ENCODE assay signal across 8 mouse cellular contexts in genomic region chr16:44139536-44140185, GRCm38 (mm10). TPM values are rescaled to one million over a fixed set of nuclear protein-coding genes. Genes with fewer than 3 reads are reported as not detected.
A peak's percentile ranks its signal among the peaks of the same experiment; 100 is the strongest.
DNase-seq lines count a peak whose midpoint lies in the region; ATAC-seq lines count a peak whose summit lies in the region.

Gene Atp6v1a (minus strand): TSS chr16:44139705.
Gene Naa50 (plus strand): TSS chr16:44139830.

- peaks cover 22% of the 10 kb centered on the region for H3K4me1 ChIP-seq in forebrain, embryonic 10.5 days
- peaks cover 13% of the 10 kb centered on the region for H3K4me1 ChIP-seq in heart, embryonic 16.5 days (ENCODE audit: control insufficient read depth, insufficient read depth, low read length)
- H3K4me1 ChIP-seq in neural tube, embryonic 15.5 days = peaks cover 27% of the 10 kb centered on the region

- peak; percentile 87 to 88 for DNase-seq in CD8-positive naive resting alpha-beta T cell, adult 2 months (ENCODE audit: low read depth in 2 of 2, low spot score in 2 of 2)
- peak; percentile 78 for DNase-seq in c-Kit-positive CD71-negative TER-119-negative erythroid progenitor cells, embryonic 14.5 days (ENCODE audit: low read depth)
- DNase-seq in forebrain, embryonic 10.5 days (ENCODE audit: extremely low spot score, low spot score) = peak; percentile 89
- peak; percentile 95 to 96 for DNase-seq in kidney, postnatal 4 days
- DNase-seq in lung, adult 18-20 months = peak; percentile 89 to 90
- peak; percentile 91 for DNase-seq in testis, postnatal 14 days (ENCODE audit: low spot score)

- peak within 1 kb of the TSS; percentile 97 for H3K27ac ChIP-seq in forebrain, embryonic 10.5 days
- H3K27ac ChIP-seq in heart, embryonic 16.5 days (ENCODE audit: low read length) = peak within 1 kb of the TSS; percentile 98
- peak within 1 kb of the TSS; percentile 98 for H3K27ac ChIP-seq in neural tube, embryonic 15.5 days (replicated peaks)

- peaks cover under 1% of the 10 kb centered on the region; the same call in 1 of the 2 replicates for H3K36me3 ChIP-seq in forebrain, embryonic 10.5 days (replicated peaks)
- H3K36me3 ChIP-seq in heart, embryonic 16.5 days (ENCODE audit: control insufficient read depth, insufficient read depth) = peaks cover under 1% of the 10 kb centered on the region; the same call in 1 of the 2 replicates
- H3K36me3 ChIP-seq in neural tube, embryonic 15.5 days = no peaks in the 10 kb centered on the region

- peak; percentile 92 for ATAC-seq in heart, embryonic 16.5 days (replicated peaks; ENCODE audit: extremely low read depth, insufficient read depth, low FRiP score)
- peak; percentile 89 for ATAC-seq in neural tube, embryonic 15.5 days (ENCODE audit: low FRiP score)

- H3K9ac ChIP-seq in heart, embryonic 16.5 days (ENCODE audit: low read length) = peak within 1 kb of the TSS; percentile 79
- H3K9ac ChIP-seq in neural tube, embryonic 15.5 days (replicated peaks) = peak within 1 kb of the TSS; percentile 95

- WGBS in forebrain, embryonic 10.5 days = under 1% methylated on average over 62 of the region's 71 CpGs
- under 1% methylated on average over 68 of the region's 71 CpGs for whole genome bisulfite sequencing in heart, embryonic 16.5 days
- WGBS in neural tube, embryonic 15.5 days = under 1% methylated on average over 69 of the region's 71 CpGs

- H3K9me3 ChIP-seq in forebrain, embryonic 10.5 days = no peaks in the 10 kb centered on the region
- no peaks in the 10 kb centered on the region for H3K9me3 ChIP-seq in heart, embryonic 16.5 days (replicated peaks; ENCODE audit: control insufficient read depth, low read length)
- no peaks in the 10 kb centered on the region for H3K9me3 ChIP-seq in neural tube, embryonic 15.5 days (replicated peaks)

- H3K4me2 ChIP-seq in heart, embryonic 16.5 days (ENCODE audit: low read depth, low read length) = peak within 1 kb of the TSS; percentile 97
- peak within 1 kb of the TSS; percentile 87 for H3K4me2 ChIP-seq in neural tube, embryonic 15.5 days

- H3K4me3 ChIP-seq in forebrain, embryonic 10.5 days = peak within 1 kb of the TSS; percentile 93
- H3K4me3 ChIP-seq in heart, embryonic 16.5 days (ENCODE audit: low read length) = peak within 1 kb of the TSS; percentile 66
- peak within 1 kb of the TSS; percentile 94 for H3K4me3 ChIP-seq in neural tube, embryonic 15.5 days (replicated peaks)

- no peaks in the 10 kb centered on the region for H3K27me3 ChIP-seq in forebrain, embryonic 10.5 days (ENCODE audit: poor library complexity, severe bottlenecking)
- no peaks in the 10 kb centered on the region for H3K27me3 ChIP-seq in heart, embryonic 16.5 days (ENCODE audit: control insufficient read depth, insufficient read depth, low read length)
- no peaks in the 10 kb centered on the region for H3K27me3 ChIP-seq in neural tube, embryonic 15.5 days (replicated peaks)

RNA-seq across cellular contexts. Expression of gene Atp6v1a, which starts in this region (rescaled TPM):
- 39.2 and 42.0 TPM in 2 replicates for polyA plus RNA-seq in forebrain, embryonic 10.5 days (2016; fragmentation: Nextera tagmentation; extraction: Ambion mirVana)
- 36.9 and 39.7 TPM in 2 replicates for polyA plus RNA-seq in heart, embryonic 16.5 days (2015; fragmentation: Nextera tagmentation; extraction: Ambion mirVana)
- 138 and 139 TPM in 2 replicates for polyA plus RNA-seq in neural tube, embryonic 15.5 days (2015; fragmentation: Nextera tagmentation; extraction: Ambion mirVana)

RNA-seq across cellular contexts. Expression of gene Naa50, which starts in this region (rescaled TPM):
- polyA plus RNA-seq in forebrain, embryonic 10.5 days (2016; fragmentation: Nextera tagmentation; extraction: Ambion mirVana) = 151 and 159 TPM in 2 replicates
- polyA plus RNA-seq in heart, embryonic 16.5 days (2015; fragmentation: Nextera tagmentation; extraction: Ambion mirVana) = 73.5 and 79.2 TPM in 2 replicates
- polyA plus RNA-seq in neural tube, embryonic 15.5 days (2015; fragmentation: Nextera tagmentation; extraction: Ambion mirVana) = 64.2 and 72.0 TPM in 2 replicates

Comparison
In these comparisons a context has a peak if more than half of its experiments do, and no peak if none do; other contexts are left out.
1. Peak in every context shown above with its lines: DNase-seq, ATAC-seq, H3K4me3 ChIP-seq and H3K27ac ChIP-seq.